Mouse (Mus musculus) fibroblast of lung, adult 2 months (primary cell): ENCODE measurements around the gene Golgb1.
A peak's percentile ranks its signal among the peaks of the same experiment; 100 is the strongest.

Experiments
- DNase-seq: peaks from one replicate; pipeline ENCODE4 v3.0.0-alpha.2; 2011; ENCODE audit warnings: low read depth

Gene Golgb1

GRCm38 (mm10) chr16:36918505-36918904, 43.6 kb downstream of the Golgb1 start:
- no peak for DNase-seq

GRCm38 (mm10) chr16:36920410-36920809, 45.5 kb downstream of the Golgb1 start:
- DNase-seq: no peak

- no peak for DNase-seq
These were observed 46.2 kb downstream of the Golgb1 start for GRCm38 (mm10) chr16:36921067-36921613.

- no peak for DNase-seq
These were observed 47.0 kb downstream of the Golgb1 start for GRCm38 (mm10) chr16:36921980-36922379.

- DNase-seq: no peak
These were observed 49.4 kb downstream of the Golgb1 start for GRCm38 (mm10) chr16:36924312-36924711.

GRCm38 (mm10) chr16:36925351-36925750, 50.4 kb downstream of the Golgb1 start:
- DNase-seq: no peak

- no peak for DNase-seq
These were observed 50.9 kb downstream of the Golgb1 start for GRCm38 (mm10) chr16:36925797-36926196.

- no peak for DNase-seq
These were observed 51.8 kb downstream of the Golgb1 start for GRCm38 (mm10) chr16:36926514-36927447.

GRCm38 (mm10) chr16:36927495-36928105, 52.7 kb downstream of the Golgb1 start:
- DNase-seq: no peak

- no peak for DNase-seq
These were observed 53.2 kb downstream of the Golgb1 start for GRCm38 (mm10) chr16:36928106-36928500.

- no peak for DNase-seq
These were observed 54.3 kb downstream of the Golgb1 start for GRCm38 (mm10) chr16:36929216-36929615.

- DNase-seq: no peak
These were observed 55.5 kb downstream of the Golgb1 start for GRCm38 (mm10) chr16:36930231-36931136.

GRCm38 (mm10) chr16:36931381-36931780, 56.4 kb downstream of the Golgb1 start:
- DNase-seq: no peak

GRCm38 (mm10) chr16:36931976-36932375, 57.0 kb downstream of the Golgb1 start:
- no peak for DNase-seq

GRCm38 (mm10) chr16:36932546-36932945, 57.6 kb downstream of the Golgb1 start:
- no peak for DNase-seq

GRCm38 (mm10) chr16:36934131-36934840, 59.3 kb downstream of the Golgb1 start:
- peak; percentile 43 for DNase-seq

GRCm38 (mm10) chr16:36934841-36935620, 60.1 kb downstream of the Golgb1 start, which contains the start of gene Hcls1:
Hcls1 (plus strand) TSS chr16:36934983.
- DNase-seq: no peak

GRCm38 (mm10) chr16:36935814-36936213, 60.9 kb downstream of the Golgb1 start:
- DNase-seq: no peak

- DNase-seq: no peak
These were observed 66.3 kb downstream of the Golgb1 start for GRCm38 (mm10) chr16:36941137-36941727.

- DNase-seq: no peak
These were observed 67.0 kb downstream of the Golgb1 start for GRCm38 (mm10) chr16:36941895-36942294.
